Mouse (Mus musculus) hindbrain, embryonic 11.5 days (tissue): ENCODE measurements at regions not wholly inside any gene's neighbourhood (a gene's known extent, or its start where the extent isn't known, plus 50 kb on each side); places are given as distances from the start of the nearest gene placed in this dataset.
A peak's percentile ranks its signal among the peaks of the same experiment; 100 is the strongest.

Source experiments
- ATAC-seq: fragments of 200-750 bp; cut with Nextera tagmentation; 2 replicates; pipeline ENCODE4 v1.8.0; 2017; ENCODE audit warnings: mild to moderate bottlenecking, moderate TSS enrichment, moderate library complexity; ENCODE audit not compliant: low FRiP score
- DNase-seq: peaks from one replicate; pipeline ENCODE4 v3.0.0-alpha.2; 2015; ENCODE audit warnings: low spot score
- H3K27ac ChIP-seq: fragments of 300-500 bp; sonication (generic); 2 replicates; pipeline ENCODE4 v1.5.1; 2014; ENCODE audit warnings: mild to moderate bottlenecking, low read depth, low read length
- H3K27me3 ChIP-seq: fragments of 300-500 bp; sonication (generic); 2 replicates; pipeline ENCODE4 v1.6.1; 2014; ENCODE audit warnings: mild to moderate bottlenecking, low read length, moderate library complexity, mixed read lengths; ENCODE audit not compliant: control insufficient read depth, insufficient read depth
- H3K36me3 ChIP-seq: fragments of 300-500 bp; sonication (generic); 2 replicates; pipeline ENCODE4 v1.6.1; 2014; ENCODE audit warnings: mild to moderate bottlenecking, low read length, moderate library complexity, mixed read lengths; ENCODE audit not compliant: control insufficient read depth, insufficient read depth
- H3K4me1 ChIP-seq: fragments of 300-500 bp; sonication (generic); replicated peaks from 2 replicates; pipeline ENCODE4 v1.6.1; 2014; ENCODE audit warnings: low read length, mixed read lengths; ENCODE audit not compliant: control insufficient read depth, insufficient read depth
- H3K4me2 ChIP-seq: fragments of 300-500 bp; sonication (generic); replicated peaks from 2 replicates; pipeline ENCODE4 v1.6.1; 2014; ENCODE audit warnings: mild to moderate bottlenecking, low read depth, low read length
- H3K4me3 ChIP-seq: fragments of 300-500 bp; sonication (generic); 2 replicates; pipeline ENCODE4 v1.5.1; 2014; ENCODE audit warnings: low read depth, low read length
- H3K9ac ChIP-seq: fragments of 300-500 bp; sonication (generic); 2 replicates; pipeline ENCODE4 v1.6.1; 2014; ENCODE audit warnings: low read depth, low read length
- H3K9me3 ChIP-seq: fragments of 300-500 bp; sonication (generic); 2 replicates; pipeline ENCODE4 v1.6.1; 2016; ENCODE audit warnings: low read length; ENCODE audit not compliant: control insufficient read depth
- WGBS: fragments of 180-500 bp; shearing (Covaris S2); extraction: QIAGEN DNeasy Blood & Tissue Kit; methylation state at CpG from one replicate; pipeline ENCODE4 v1.1.7; 2014; 5-methylcytosine and 5-hydroxymethylcytosine counted together

GRCm38 (mm10) chr16:50065336-50066082 is 265.2 kb downstream of the Cd47 start:
- H3K4me3 ChIP-seq = no peak overlapping the region
- H3K9me3 ChIP-seq = no peaks in the 10 kb centered on the region
- H3K4me1 ChIP-seq = no peaks in the 10 kb centered on the region
- DNase-seq (no peak), ATAC-seq (no peak)
- 88% methylated on average over 5 of the region's 5 CpGs for WGBS
- no peaks in the 10 kb centered on the region for H3K27me3 ChIP-seq
- no peaks in the 10 kb centered on the region for H3K36me3 ChIP-seq
- no peak overlapping the region for H3K27ac ChIP-seq
- no peak overlapping the region for H3K9ac ChIP-seq
- no peak overlapping the region for H3K4me2 ChIP-seq

GRCm38 (mm10) chr16:50069033-50069432 is 268.7 kb downstream of the Cd47 start:
- no peak overlapping the region for H3K4me2 ChIP-seq
- H3K36me3 ChIP-seq = no peaks in the 10 kb centered on the region
- H3K4me1 ChIP-seq = no peaks in the 10 kb centered on the region
- WGBS = 76% methylated on average over 4 of the region's 4 CpGs
- no peak overlapping the region for H3K9ac ChIP-seq
- no peaks in the 10 kb centered on the region for H3K27me3 ChIP-seq
- H3K27ac ChIP-seq = no peak overlapping the region
- H3K4me3 ChIP-seq = no peak overlapping the region
- ATAC-seq = no peak
- no peaks in the 10 kb centered on the region for H3K9me3 ChIP-seq
- peak; percentile 41 for DNase-seq

- ATAC-seq (no peak), DNase-seq (no peak)
- Histone ChIP-seq H3K27me3 (no peaks in the 10 kb centered on the region), H3K36me3 (no peaks in the 10 kb centered on the region), H3K9me3 (no peaks in the 10 kb centered on the region), H3K4me1 (no peaks in the 10 kb centered on the region), H3K9ac (no peak overlapping the region), H3K27ac (no peak overlapping the region), H3K4me2 (no peak overlapping the region), H3K4me3 (no peak overlapping the region)
- 70% methylated on average over 4 of the region's 4 CpGs for WGBS
Observed at GRCm38 (mm10) chr16:50070728-50071127, 270.4 kb downstream of the Cd47 start.

GRCm38 (mm10) chr16:50072853-50073360 is 272.6 kb downstream of the Cd47 start:
- H3K9ac ChIP-seq = 0 out of 2 replicates have a peak overlapping the region, but pooled peaks have one; percentile 21
- DNase-seq (peak; percentile 17), ATAC-seq (0 out of 2 replicates have a peak, but pooled peaks have one; percentile 41)
- H3K4me1 ChIP-seq = no peaks in the 10 kb centered on the region
- no peaks in the 10 kb centered on the region for H3K27me3 ChIP-seq
- no peak overlapping the region for H3K4me3 ChIP-seq
- H3K27ac ChIP-seq = no peak overlapping the region
- H3K4me2 ChIP-seq = peak overlapping the region; percentile 34
- H3K9me3 ChIP-seq = no peaks in the 10 kb centered on the region
- H3K36me3 ChIP-seq = no peaks in the 10 kb centered on the region
- 37% methylated on average over 13 of the region's 14 CpGs for WGBS

GRCm38 (mm10) chr16:50073979-50074378 is 273.6 kb downstream of the Cd47 start:
- peak; percentile 46; the same call in 1 of the 2 replicates for ATAC-seq
- no peak overlapping the region for H3K4me3 ChIP-seq
- H3K9me3 ChIP-seq = no peaks in the 10 kb centered on the region
- DNase-seq = no peak
- no peaks in the 10 kb centered on the region for H3K4me1 ChIP-seq
- no peak overlapping the region for H3K27ac ChIP-seq
- no peak overlapping the region for H3K4me2 ChIP-seq
- no peaks in the 10 kb centered on the region for H3K27me3 ChIP-seq
- H3K36me3 ChIP-seq = no peaks in the 10 kb centered on the region
- 75% methylated on average over 4 of the region's 4 CpGs for WGBS
- H3K9ac ChIP-seq = no peak overlapping the region

GRCm38 (mm10) chr16:50075641-50076040 is 275.3 kb downstream of the Cd47 start:
- no peaks in the 10 kb centered on the region for H3K27me3 ChIP-seq
- DNase-seq = no peak
- no peaks in the 10 kb centered on the region for H3K9me3 ChIP-seq
- no peak for ATAC-seq
- H3K4me2 ChIP-seq = no peak overlapping the region
- H3K4me3 ChIP-seq = no peak overlapping the region
- WGBS = 80% methylated on average over 4 of the region's 4 CpGs
- H3K9ac ChIP-seq = no peak overlapping the region
- H3K27ac ChIP-seq = no peak overlapping the region
- no peaks in the 10 kb centered on the region for H3K36me3 ChIP-seq
- no peaks in the 10 kb centered on the region for H3K4me1 ChIP-seq

GRCm38 (mm10) chr16:50081511-50081910 is 281.2 kb downstream of the Cd47 start:
- Histone ChIP-seq H3K9me3 (no peaks in the 10 kb centered on the region), H3K9ac (no peak overlapping the region), H3K27me3 (no peaks in the 10 kb centered on the region), H3K4me3 (no peak overlapping the region), H3K4me1 (no peaks in the 10 kb centered on the region), H3K36me3 (no peaks in the 10 kb centered on the region), H3K4me2 (no peak overlapping the region), H3K27ac (no peak overlapping the region)
- ATAC-seq = no peak
- DNase-seq = no peak
- 92% methylated on average over 1 of the region's 1 CpGs for WGBS

GRCm38 (mm10) chr16:50092318-50092717 is 292.0 kb downstream of the Cd47 start:
- Histone ChIP-seq H3K36me3 (no peaks in the 10 kb centered on the region), H3K27me3 (no peaks in the 10 kb centered on the region), H3K4me3 (no peak overlapping the region), H3K9me3 (no peaks in the 10 kb centered on the region), H3K9ac (no peak overlapping the region), H3K4me2 (no peak overlapping the region), H3K27ac (no peak overlapping the region), H3K4me1 (no peaks in the 10 kb centered on the region)
- no peak for DNase-seq
- 85% methylated on average over 1 of the region's 1 CpGs for WGBS
- no peak for ATAC-seq

- Histone ChIP-seq H3K4me3 (no peak overlapping the region), H3K36me3 (no peaks in the 10 kb centered on the region), H3K4me1 (no peaks in the 10 kb centered on the region), H3K9me3 (no peaks in the 10 kb centered on the region), H3K4me2 (no peak overlapping the region), H3K27me3 (no peaks in the 10 kb centered on the region), H3K9ac (no peak overlapping the region), H3K27ac (no peak overlapping the region)
- DNase-seq (no peak), ATAC-seq (no peak)
- 89% methylated on average over 3 of the region's 3 CpGs for WGBS
Observed at GRCm38 (mm10) chr16:50092780-50093179, 292.4 kb downstream of the Cd47 start.
